Mouse (Mus musculus) ZHBTc4 (cell line): ENCODE measurements around the gene Cspg4.

ENCODE experiments used
- DNase-seq: peaks from one replicate; pipeline ENCODE4 v3.0.0-alpha.2; 2011; ENCODE audit warnings: low read depth, low spot score

Cspg4 gene

GRCm38 (mm10) chr9:56864216-56864729 is 560 bp upstream of the Cspg4 start, which contains the start of gene Odf3l1:
Gene Odf3l1 (minus strand): TSS chr9:56864679.
- no peak for DNase-seq

GRCm38 (mm10) chr9:56865673-56866400 is 1.0 kb downstream of the Cspg4 start:
- no peak for DNase-seq

- peak; percentile 45 for DNase-seq
Measured at GRCm38 (mm10) chr9:56866430-56866829, 1.6 kb downstream of the Cspg4 start.

GRCm38 (mm10) chr9:56868292-56868691 is 3.5 kb downstream of the Cspg4 start:
- DNase-seq, result no peak

- DNase-seq, result no peak
Measured at GRCm38 (mm10) chr9:56869552-56869951, 4.7 kb downstream of the Cspg4 start.

- no peak for DNase-seq
Measured at GRCm38 (mm10) chr9:56870778-56871177, 5.9 kb downstream of the Cspg4 start.

- DNase-seq, result no peak
Measured at GRCm38 (mm10) chr9:56871191-56871590, 6.4 kb downstream of the Cspg4 start.

GRCm38 (mm10) chr9:56872105-56872903 is 7.5 kb downstream of the Cspg4 start:
- DNase-seq, result no peak

- DNase-seq, result no peak
Measured at GRCm38 (mm10) chr9:56873097-56873496, 8.3 kb downstream of the Cspg4 start.

- peak; percentile 56 for DNase-seq
Measured at GRCm38 (mm10) chr9:56876784-56877183, 12.0 kb downstream of the Cspg4 start.

GRCm38 (mm10) chr9:56877284-56877683 is 12.5 kb downstream of the Cspg4 start:
- DNase-seq, result peak; percentile 81

- DNase-seq, result no peak
Measured at GRCm38 (mm10) chr9:56880790-56881189, 16.0 kb downstream of the Cspg4 start.

GRCm38 (mm10) chr9:56881539-56882082 is 16.8 kb downstream of the Cspg4 start:
- no peak for DNase-seq

- DNase-seq, result no peak
Measured at GRCm38 (mm10) chr9:56882283-56882682, 17.4 kb downstream of the Cspg4 start.

GRCm38 (mm10) chr9:56882818-56883217 is 18.0 kb downstream of the Cspg4 start:
- no peak for DNase-seq

- no peak for DNase-seq
Measured at GRCm38 (mm10) chr9:56883470-56883869, 18.6 kb downstream of the Cspg4 start.

GRCm38 (mm10) chr9:56884328-56884727 is 19.5 kb downstream of the Cspg4 start:
- no peak for DNase-seq

GRCm38 (mm10) chr9:56886113-56886512 is 21.3 kb downstream of the Cspg4 start:
- DNase-seq, result peak; percentile 82

GRCm38 (mm10) chr9:56886601-56887000 is 21.8 kb downstream of the Cspg4 start:
- no peak for DNase-seq

GRCm38 (mm10) chr9:56887581-56887980 is 22.7 kb downstream of the Cspg4 start:
- no peak for DNase-seq

GRCm38 (mm10) chr9:56889817-56890216 is 25.0 kb downstream of the Cspg4 start:
- peak; percentile 92 for DNase-seq

GRCm38 (mm10) chr9:56890522-56891250 is 25.9 kb downstream of the Cspg4 start:
- DNase-seq, result no peak
